Mouse (Mus musculus): ENCODE results near the gene Ntrk3.

Ntrk3 gene

GRCm38 (mm10) chr7:78361341-78362309 is 376.2 kb downstream of the Ntrk3 start:
- no peak for DNase-seq (ENCODE audit: low read depth)

GRCm38 (mm10) chr7:78347464-78347863 is 390.3 kb downstream of the Ntrk3 start:
- DNase-seq (ENCODE audit: low read depth) = no peak

DNA sequence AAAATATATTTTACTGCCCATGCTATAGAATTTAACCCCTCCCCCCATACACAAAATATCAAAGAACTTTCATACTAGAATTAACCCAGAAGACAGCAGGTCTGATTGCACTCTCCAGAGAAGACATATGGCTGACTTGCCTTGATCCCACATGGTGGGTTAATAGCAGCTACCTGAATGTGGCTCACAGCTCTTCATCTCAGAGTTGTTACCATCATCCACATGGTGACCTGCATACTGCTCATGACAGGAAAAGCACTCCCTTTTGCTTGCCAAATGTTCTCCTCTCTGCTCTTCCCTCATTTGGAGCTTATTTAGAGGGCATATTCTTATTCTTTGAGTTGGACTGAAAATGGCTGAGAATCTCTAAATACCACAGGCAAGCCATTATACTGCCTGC is 404.4 kb downstream of the Ntrk3 start:
- no peak for DNase-seq (ENCODE audit: low read depth)

DNA sequence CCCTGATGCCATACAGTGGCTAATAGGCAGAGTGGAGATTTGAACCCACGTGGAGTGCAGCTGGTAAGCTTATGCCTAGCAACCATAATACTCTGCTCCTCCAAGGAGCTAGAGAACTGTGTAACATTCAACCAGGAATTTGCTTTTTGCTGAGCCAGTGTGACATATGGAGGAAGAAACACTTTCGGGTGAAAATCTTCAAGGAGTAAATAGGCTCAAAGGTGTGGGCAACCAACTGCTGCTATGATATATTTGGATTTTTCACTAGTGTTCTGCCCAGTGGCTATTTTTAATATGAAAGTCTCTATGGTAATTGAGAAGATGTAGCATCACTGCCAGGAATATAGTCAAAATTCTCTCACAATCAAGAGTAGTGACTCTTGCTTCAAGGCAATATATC is 409.5 kb downstream of the Ntrk3 start:
- no peak for DNase-seq (ENCODE audit: low read depth)

GRCm38 (mm10) chr7:78326185-78326584 is 411.6 kb downstream of the Ntrk3 start:
- DNase-seq (ENCODE audit: low read depth) = no peak

DNA sequence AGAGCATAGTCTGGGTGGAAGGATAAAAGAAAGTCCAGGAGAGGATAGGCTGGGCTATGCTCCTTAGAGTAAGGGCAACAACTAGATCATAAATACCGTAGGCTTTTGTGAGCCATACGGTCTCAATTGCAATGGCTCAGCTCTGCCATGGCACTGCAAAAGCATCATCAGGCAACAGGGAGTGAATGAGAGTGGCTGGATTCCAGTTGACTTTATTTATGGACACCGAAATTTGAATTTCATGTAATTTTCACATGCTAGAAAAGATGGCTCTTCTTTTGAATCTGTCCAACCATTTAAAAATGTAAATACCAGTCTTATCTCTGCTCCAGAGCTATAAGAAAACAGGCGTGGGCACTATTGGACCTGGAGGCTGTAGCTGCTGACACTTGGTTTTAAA is 419.2 kb downstream of the Ntrk3 start:
- no peak for DNase-seq (ENCODE audit: low read depth)

DNA sequence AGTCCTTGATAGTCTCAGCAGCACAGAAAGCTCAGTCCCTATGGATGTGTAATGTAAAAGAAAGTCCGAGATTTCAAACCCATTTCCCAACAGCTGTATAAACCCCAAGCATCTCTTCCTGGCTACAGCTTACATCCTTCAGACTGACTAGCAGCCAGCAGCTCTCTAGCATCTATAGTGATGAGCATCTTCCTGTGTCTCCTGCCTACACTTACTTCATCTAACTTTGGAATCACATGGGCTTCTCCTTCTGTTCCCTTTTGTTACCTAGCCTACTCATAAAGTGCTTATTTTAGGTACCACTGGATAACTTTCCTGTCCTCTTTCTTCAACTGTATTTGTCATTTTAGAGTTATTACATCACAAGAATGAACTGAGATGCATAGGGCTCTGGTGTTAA is 432.0 kb downstream of the Ntrk3 start:
- DNase-seq (ENCODE audit: low read depth) = no peak

DNA sequence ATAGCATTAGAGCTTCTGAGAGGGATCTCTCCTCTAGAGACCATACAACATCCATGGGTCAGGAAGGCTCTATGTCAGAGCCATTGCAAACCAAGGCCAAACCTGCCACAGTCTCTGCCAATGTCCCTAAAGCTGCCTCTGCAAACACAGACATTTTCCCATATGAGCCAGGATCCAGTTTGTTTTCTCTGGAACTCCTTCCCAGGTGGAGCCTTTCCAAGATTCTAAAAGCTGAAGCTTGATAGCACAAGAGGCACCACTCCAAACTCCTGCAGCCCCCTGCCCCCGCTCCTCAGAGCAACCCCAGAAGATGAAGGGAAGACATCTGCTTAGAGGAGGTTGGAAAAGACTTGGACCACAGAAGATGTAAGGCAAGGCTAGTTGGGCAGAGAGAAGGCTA is 432.8 kb downstream of the Ntrk3 start:
- no peak for DNase-seq (ENCODE audit: low read depth)

DNA sequence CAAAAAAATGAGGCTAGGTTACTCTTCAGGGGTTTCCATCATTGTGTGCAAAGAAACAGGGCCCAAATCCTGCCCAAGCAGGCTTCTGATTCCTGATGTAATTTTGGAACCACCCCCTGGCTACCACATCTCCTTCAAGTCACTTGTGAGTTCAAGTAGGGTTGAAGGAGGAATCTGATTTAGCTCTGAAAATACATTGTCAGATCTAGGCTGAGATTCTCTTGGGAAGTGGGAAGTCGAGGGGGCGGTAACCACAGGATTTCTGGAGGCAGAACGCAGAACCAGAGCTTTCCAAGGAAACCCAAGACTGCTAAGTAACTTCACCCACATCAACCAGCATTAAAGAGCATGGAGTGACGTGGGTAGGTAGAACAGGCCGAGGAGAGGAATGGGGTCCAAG is 440.5 kb downstream of the Ntrk3 start:
- no peak for DNase-seq (ENCODE audit: low read depth)

- no peak for DNase-seq (ENCODE audit: low read depth)
These were observed 443.5 kb downstream of the Ntrk3 start for GRCm38 (mm10) chr7:78294322-78294721.

- DNase-seq (ENCODE audit: low read depth) = no peak
These were observed 447.6 kb downstream of the Ntrk3 start for GRCm38 (mm10) chr7:78290186-78290585.

DNA sequence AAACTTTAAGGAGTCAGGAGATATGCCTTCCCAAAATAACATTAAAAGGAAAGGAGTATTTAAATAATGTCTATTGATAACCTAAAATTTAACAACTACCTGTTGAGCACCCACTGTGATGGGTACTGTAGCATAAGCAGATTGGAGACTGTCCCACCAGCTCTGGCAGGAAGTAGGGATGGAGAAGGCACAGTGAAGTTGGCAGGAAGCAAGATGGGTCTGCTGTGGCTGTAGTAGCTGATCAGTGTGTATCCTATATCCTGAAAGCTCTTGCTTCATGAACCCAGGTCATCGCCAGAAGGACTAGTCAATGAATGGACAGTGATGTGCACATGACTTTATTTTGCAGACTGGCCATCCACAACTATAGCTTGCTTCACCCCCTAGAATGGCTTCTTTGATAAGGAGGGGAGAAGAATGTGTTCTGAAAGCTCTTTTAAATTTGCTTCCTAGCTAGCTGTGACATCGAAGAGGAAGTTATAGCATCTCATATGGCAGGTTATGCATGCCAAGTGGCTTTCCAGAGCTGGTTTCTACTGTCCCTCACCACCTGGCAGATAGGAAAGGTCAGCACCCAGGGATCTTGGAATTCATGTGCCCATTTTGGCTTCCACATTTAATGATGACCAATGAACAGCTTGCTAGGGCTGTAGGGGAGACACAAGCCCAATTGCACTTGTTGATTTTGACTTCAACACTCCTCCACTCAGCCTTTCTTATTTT is 451.1 kb downstream of the Ntrk3 start:
- DNase-seq (ENCODE audit: low read depth) = no peak

DNA sequence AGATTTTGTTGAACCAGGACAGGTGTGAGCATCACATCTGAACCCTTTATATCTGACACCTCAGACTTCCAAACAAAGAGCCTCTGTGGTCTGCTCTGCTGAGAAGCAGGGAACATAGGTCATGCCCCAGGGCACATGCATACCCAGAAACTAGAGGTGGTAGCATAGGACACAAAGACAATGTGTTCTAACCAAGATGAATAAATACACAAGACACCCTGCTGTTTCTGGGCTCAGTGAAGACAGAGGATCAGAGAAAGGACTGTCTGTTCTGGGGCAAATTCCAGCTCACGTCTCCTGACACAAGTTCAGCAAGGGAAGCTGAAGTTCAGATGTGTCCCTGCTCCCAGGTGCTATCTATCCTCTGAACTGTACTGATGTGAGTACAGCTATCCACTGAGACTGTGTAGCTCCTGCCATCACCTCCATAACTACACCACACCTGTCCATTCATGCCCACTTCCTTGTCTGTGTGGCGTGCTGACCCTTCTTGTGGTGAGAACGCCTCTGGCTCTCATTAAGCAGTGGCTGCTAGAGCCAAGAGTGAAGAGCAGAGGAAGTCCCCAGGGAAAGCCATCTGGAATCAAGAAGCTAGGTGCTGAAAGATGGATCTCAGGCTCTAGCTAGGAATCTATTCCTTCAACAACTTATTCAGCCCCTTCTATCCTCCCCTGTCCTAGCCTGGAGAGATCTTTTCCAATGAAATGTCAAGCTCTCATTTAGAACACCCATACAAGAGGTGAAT is 468.1 kb downstream of the Ntrk3 start:
- no peak for DNase-seq (ENCODE audit: low read depth)

DNA sequence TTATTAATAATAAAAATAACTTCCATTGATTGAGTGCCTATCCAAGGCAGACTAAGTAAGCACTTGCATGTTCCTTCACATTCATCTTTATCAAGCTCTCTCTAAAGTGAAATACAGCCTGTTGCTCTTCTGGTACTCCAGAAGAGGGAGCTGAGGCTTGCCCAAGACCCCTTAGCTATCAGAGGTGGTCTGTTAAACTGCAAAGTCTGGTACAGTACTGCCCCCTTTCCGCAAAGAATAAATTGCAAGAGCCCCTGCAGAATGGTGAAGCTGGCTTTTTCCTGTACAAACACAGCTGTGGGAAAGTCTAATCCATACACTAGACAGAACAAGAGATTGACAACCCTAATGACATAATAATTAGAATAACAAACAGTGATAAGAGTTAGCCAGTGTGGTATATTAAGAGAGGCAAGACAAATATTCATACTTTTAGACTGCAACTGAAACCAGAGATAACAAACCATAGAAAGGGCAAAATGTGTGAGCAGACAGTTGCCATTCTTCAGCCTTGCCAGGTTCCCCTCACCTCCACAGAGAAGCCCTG is 470.3 kb downstream of the Ntrk3 start:
- no peak for DNase-seq (ENCODE audit: low read depth)

DNA sequence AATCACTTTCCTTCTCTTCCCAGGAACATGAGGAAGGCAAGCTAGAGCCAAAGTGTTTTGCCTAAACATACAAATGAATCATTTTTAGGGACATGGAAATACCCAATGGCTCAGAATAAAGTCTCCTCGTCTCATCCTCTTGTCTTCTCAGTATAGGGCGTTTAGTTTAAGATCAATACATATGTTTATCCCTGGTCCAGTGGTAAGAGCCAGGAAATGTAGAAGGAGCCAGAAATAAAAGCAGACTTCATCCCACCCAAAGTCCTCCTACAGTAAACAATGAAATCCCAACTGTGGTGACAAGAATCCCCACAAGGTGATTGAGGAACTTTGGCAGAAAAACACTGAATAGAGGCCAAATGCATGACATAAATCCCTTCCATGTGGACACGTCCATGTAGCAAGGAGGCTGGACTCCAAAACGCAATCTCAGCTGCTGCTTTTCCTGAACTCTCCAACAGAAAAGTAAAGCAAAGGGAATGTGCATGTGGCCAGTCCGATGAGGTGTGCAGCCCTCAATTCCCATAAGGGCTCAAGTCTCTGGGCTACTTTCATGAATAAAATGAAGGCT is 473.3 kb downstream of the Ntrk3 start:
- DNase-seq (ENCODE audit: low read depth) = no peak

DNA sequence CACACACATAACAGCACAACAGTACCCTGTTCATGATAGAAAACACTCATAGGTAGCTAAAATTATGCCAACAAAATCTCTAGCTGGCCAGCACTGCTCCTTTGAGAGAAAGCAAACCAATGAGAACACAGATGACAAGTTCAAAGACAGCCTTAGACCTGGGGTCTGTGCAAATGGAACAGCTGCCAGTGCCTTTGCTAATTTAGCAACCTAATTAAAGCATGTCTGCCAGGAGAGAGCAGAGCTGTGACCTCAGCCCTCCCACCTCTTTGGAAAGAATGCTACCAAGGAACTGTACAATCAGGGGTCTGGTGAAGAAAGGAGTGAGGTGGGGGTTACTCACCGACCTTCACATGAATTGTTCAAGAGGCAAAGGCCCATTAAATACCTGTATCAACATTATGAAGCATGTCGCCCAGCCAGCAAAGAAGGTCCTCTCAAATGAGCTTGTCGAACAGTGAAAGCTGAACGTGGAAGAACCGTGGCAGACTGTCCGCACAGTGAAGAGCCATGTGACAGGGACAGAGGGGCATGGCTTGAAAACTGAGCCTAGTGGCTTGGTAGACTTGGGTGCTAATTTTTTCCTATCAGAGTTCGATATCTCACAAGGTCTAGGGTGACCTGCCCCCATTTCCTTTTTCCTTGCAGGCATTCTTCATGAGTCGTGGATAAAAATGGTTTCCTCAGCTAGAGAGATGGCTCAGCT is 476.2 kb downstream of the Ntrk3 start:
- no peak for DNase-seq (ENCODE audit: low read depth)

GRCm38 (mm10) chr7:78258151-78258550 is 479.7 kb downstream of the Ntrk3 start:
- DNase-seq (ENCODE audit: low read depth) = no peak

GRCm38 (mm10) chr7:78253777-78254385 is 483.9 kb downstream of the Ntrk3 start:
- no peak for DNase-seq (ENCODE audit: low read depth)

DNA sequence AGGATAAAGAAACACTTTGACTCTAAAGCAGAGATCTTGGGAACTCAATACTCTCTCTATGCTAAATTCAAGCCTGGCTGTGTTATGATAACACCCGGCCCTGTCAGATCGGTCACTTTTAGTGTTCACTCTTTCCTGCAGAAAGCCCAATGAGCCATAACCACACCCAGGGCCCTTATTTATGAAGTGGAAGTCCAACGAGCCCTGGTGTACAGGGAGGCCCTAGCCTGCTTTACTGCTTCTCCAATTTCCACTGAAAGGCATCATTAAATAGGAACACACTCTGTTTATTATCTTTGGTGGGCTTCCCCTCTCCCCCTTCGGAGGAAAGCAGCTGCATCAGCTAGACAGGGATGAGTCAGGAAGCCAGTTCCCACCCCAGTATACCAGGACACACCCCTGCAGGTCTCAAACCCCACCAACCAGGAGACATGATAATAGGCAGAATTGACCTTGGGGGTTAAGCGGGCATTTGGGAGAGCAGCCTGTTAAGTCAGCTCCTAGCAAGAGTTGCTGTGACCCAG is 489.6 kb downstream of the Ntrk3 start:
- no peak for DNase-seq (ENCODE audit: low read depth)

DNA sequence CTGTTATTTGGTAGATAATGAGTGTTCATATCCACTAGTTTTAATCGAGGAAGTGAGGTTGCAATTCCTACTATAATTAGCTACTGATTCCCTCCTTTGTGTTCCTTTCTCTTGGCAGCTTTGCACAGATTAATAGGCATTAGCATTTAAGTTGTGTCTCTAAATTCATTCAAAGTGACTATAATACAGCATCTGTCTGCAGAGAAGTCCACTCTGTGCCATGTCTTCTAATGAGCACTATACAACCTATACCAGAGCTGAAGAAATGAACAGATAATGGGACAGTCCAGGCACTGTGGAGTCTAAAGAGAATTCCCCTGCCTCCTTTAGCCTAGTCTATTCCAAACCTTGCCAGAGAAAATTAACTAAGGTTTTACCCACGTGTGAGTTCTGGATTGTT is 498.8 kb downstream of the Ntrk3 start:
- no peak for DNase-seq (ENCODE audit: low read depth)

- no peak for DNase-seq (ENCODE audit: low read depth)
These were observed 516.1 kb downstream of the Ntrk3 start for GRCm38 (mm10) chr7:78221668-78222067.

Measured in NIH3T3 (cell line).